Mouse (Mus musculus) lung, embryonic 14.5 days (tissue): ENCODE measurements around the gene Spryd3. TPM values are rescaled to one million over a fixed set of nuclear protein-coding genes. Genes with fewer than 3 reads are reported as not detected.
A peak's percentile ranks its signal among the peaks of the same experiment; 100 is the strongest.

Source experiments
- ATAC-seq: fragments of 200-750 bp; cut with Nextera tagmentation; 2 replicates; pipeline ENCODE4 v1.8.0; 2017; ENCODE audit warnings: mild to moderate bottlenecking, moderate TSS enrichment, moderate library complexity; ENCODE audit not compliant: insufficient read depth
- DNase-seq: peaks from one replicate; pipeline ENCODE4 v3.0.0-alpha.2; 2015
- H3K27ac ChIP-seq: fragments of 300-500 bp; sonication (generic); 2 replicates; pipeline ENCODE4 v1.5.1; 2014; ENCODE audit warnings: low read depth, mild to moderate bottlenecking, moderate library complexity
- H3K27me3 ChIP-seq: fragments of 300-500 bp; sonication (generic); 2 replicates; pipeline ENCODE4 v1.6.1; 2014; ENCODE audit warnings: low read length, control low read depth; ENCODE audit not compliant: insufficient read depth
- H3K36me3 ChIP-seq: fragments of 300-500 bp; sonication (generic); 2 replicates; pipeline ENCODE4 v1.6.1; 2014; ENCODE audit warnings: control low read depth; ENCODE audit not compliant: insufficient read depth
- H3K4me1 ChIP-seq: fragments of 300-500 bp; sonication (generic); 2 replicates; pipeline ENCODE4 v1.6.1; 2014; ENCODE audit warnings: antibody characterized with exemption, control low read depth; ENCODE audit not compliant: insufficient read depth
- H3K4me2 ChIP-seq: fragments of 300-500 bp; sonication (generic); 2 replicates; pipeline ENCODE4 v1.6.1; 2014; ENCODE audit warnings: mild to moderate bottlenecking
- H3K4me3 ChIP-seq: fragments of 300-500 bp; sonication (generic); 2 replicates; pipeline ENCODE4 v1.5.1; 2014; ENCODE audit warnings: low read depth, low read length
- H3K9ac ChIP-seq: fragments of 300-500 bp; sonication (generic); 2 replicates; pipeline ENCODE4 v1.6.1; 2014
- H3K9me3 ChIP-seq: fragments of 300-500 bp; sonication (generic); 2 replicates; pipeline ENCODE4 v1.6.1; 2016; ENCODE audit warnings: low read depth, low read length, control low read depth
- CTCF ChIP-seq: IDR thresholded peaks from 2 replicates; pipeline ENCODE4 v1.5.1; 2016; ENCODE audit warnings: antibody characterized with exemption, low read depth
- WGBS: fragments of 180-500 bp; shearing (Covaris S2); extraction: QIAGEN DNeasy Blood & Tissue Kit; methylation state at CpG from one replicate; pipeline ENCODE4 v1.1.7; 2014; 5-methylcytosine and 5-hydroxymethylcytosine counted together
- polyA plus RNA-seq: library from polyadenylated mRNA; unstranded; fragments of >200 nt; fragmentation: Nextera tagmentation; extraction: Ambion mirVana; gene quantifications from 2 replicates; pipeline ENCODE4 v1.2.1, GENCODE M21; 2014

The Spryd3 gene
- polyA plus RNA-seq, 1 experiment from 2014 or later, result 13.6 TPM

DNA sequence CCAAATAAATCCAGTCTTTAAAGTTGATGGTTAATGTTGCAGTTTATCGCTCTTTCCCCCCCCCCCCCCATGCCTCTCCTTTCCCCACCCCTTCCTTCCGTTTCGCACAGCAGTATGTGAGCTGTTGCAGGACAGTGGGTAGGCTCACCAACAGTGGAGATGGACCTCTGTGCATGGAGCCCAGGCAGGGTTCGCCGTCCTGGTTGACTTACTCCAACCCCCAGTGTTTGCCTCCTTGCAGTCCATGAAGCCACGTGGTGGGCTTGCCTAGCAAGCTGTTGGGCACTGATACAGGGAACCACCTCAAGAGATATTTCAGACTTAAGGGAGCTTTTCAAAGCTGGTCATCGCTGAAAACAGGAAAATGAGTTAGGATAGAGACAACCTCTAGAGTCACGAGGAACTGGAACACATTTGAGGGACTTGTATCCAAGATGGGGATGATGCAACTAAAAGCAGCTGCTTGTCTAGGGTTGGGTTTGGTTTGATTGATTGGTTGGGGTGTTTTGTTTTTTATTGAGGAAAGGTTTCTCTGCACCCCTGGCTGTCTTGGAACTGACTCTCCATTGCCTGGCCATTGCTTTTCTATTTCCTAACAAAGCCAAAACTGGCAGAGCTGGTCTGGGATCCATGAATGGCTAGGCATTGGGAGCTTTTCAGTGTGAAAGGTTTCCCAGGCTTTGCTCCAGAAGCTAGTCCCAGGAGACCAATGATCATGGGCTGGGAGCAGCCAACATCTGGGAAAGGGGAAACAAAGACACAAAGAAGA lies 38.7 kb downstream of the Spryd3 start:
- WGBS, result 64% methylated on average over 8 of the region's 8 CpGs
- DNase-seq (no peak), ATAC-seq (no peak)
- H3K4me1 ChIP-seq, result peaks cover 17% of the 10 kb centered on the region
- H3K9ac ChIP-seq, result no peak overlapping the region
- no peak for TF ChIP-seq CTCF
- H3K27me3 ChIP-seq, result no peaks in the 10 kb centered on the region
- 0 out of 2 replicates have a peak overlapping the region, but pooled peaks have one; percentile 47 for H3K27ac ChIP-seq
- H3K36me3 ChIP-seq, result peaks cover 57% of the 10 kb centered on the region
- H3K4me3 ChIP-seq, result no peak overlapping the region
- H3K4me2 ChIP-seq, result no peak overlapping the region
- H3K9me3 ChIP-seq, result no peaks in the 10 kb centered on the region

- no peaks in the 10 kb centered on the region for H3K9me3 ChIP-seq
- no peak overlapping the region for H3K4me3 ChIP-seq
- no peak overlapping the region for H3K4me2 ChIP-seq
- H3K27ac ChIP-seq, result no peak overlapping the region
- WGBS, result 75% methylated on average over 16 of the region's 16 CpGs
- no peak overlapping the region for H3K9ac ChIP-seq
- TF ChIP-seq CTCF, result no peak
- H3K27me3 ChIP-seq, result no peaks in the 10 kb centered on the region
- peaks cover 4% of the 10 kb centered on the region; the same call in 1 of the 2 replicates for H3K4me1 ChIP-seq
- no peak for DNase-seq
- peaks cover 81% of the 10 kb centered on the region for H3K36me3 ChIP-seq
- ATAC-seq, result no peak
These were observed 41.0 kb downstream of the Spryd3 start for GRCm38 (mm10) chr15:102094988-102095387.

- no peak for TF ChIP-seq CTCF
- WGBS, result 79% methylated on average over 2 of the region's 2 CpGs
- ATAC-seq, result no peak
These were observed 41.9 kb downstream of the Spryd3 start for GRCm38 (mm10) chr15:102094157-102094556.

DNA sequence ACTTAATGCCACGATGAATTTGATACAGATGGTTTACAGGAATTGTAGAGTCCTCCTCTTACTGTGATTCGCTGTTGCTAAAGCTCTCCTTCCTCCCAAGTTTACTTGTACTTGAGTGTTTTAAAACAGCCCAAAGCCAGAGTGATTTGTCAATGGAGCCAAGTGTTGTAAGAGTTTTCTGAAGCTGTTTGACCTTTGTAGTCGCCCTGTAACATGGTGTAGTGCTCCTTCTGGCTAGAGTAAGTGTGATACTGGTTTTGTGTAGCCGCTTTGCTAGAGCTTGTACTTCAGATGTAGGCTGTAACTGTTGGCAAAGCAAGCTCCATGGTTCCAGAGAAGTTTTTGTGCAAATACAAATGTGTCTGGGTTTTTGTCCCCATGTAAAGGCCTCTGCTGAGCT lies 43.8 kb downstream of the Spryd3 start:
- H3K4me2 ChIP-seq, result no peak overlapping the region
- H3K4me1 ChIP-seq, result no peaks in the 10 kb centered on the region
- 84% methylated on average over 4 of the region's 4 CpGs for WGBS
- no peak for TF ChIP-seq CTCF
- no peaks in the 10 kb centered on the region for H3K27me3 ChIP-seq
- H3K36me3 ChIP-seq, result peaks cover 96% of the 10 kb centered on the region
- no peak for ATAC-seq
- no peak for DNase-seq
- H3K9ac ChIP-seq, result no peak overlapping the region
- H3K9me3 ChIP-seq, result no peaks in the 10 kb centered on the region
- no peak overlapping the region for H3K27ac ChIP-seq
- no peak overlapping the region for H3K4me3 ChIP-seq

More at GRCm38 (mm10) chr15:102094157-102094556, 41.9 kb downstream of the Spryd3 start:
- DNase-seq, result no peak
- no peak overlapping the region for H3K4me2 ChIP-seq
- no peaks in the 10 kb centered on the region for H3K9me3 ChIP-seq
- peaks cover 3% of the 10 kb centered on the region; the same call in 1 of the 2 replicates for H3K4me1 ChIP-seq
- H3K27ac ChIP-seq, result no peak overlapping the region
- H3K27me3 ChIP-seq, result no peaks in the 10 kb centered on the region
- H3K9ac ChIP-seq, result no peak overlapping the region
- H3K4me3 ChIP-seq, result no peak overlapping the region
- H3K36me3 ChIP-seq, result peaks cover 89% of the 10 kb centered on the region

GRCm38 (mm10) chr15:102091688-102092087 lies 44.3 kb downstream of the Spryd3 start:
- Histone ChIP-seq H3K4me2 (no peak overlapping the region), H3K4me1 (no peaks in the 10 kb centered on the region), H3K36me3 (peaks cover 100% of the 10 kb centered on the region), H3K27ac (no peak overlapping the region), H3K27me3 (no peaks in the 10 kb centered on the region), H3K9me3 (no peaks in the 10 kb centered on the region), H3K4me3 (no peak overlapping the region), H3K9ac (no peak overlapping the region)
- TF ChIP-seq CTCF, result no peak
- WGBS, result 83% methylated on average over 1 of the region's 1 CpGs
- ATAC-seq (no peak), DNase-seq (no peak)

DNA sequence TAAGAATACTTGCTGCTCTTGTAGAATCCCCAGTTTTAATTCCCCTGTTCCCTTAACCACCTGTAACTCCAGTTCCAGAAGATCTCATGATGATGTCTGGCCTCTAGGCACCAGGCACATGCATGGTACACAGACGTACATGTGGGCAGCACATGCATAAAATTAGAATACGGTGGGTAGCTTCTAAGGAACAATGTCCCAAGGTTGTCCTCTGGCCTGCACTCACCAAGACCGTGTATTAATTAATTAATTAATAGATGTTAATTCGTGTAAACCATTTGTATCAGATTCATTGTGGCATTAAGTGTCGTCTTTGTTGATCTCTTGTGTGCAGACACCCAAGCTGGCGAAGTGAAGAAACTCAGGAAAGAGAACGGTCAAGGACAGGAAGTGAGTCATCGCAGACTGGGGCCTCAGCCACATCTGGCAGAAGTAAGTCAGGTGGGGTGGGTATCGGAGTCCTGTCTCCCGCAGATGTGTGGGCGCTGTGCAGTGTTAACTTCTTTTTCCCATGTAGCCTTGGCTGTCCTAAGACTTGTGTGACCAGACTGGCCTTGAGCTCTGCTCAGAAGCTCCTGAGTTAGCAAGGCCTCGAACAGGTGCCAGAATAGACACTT lies 44.9 kb downstream of the Spryd3 start:
- Histone ChIP-seq H3K4me1 (no peaks in the 10 kb centered on the region), H3K4me2 (no peak overlapping the region), H3K27me3 (no peaks in the 10 kb centered on the region), H3K36me3 (peaks cover 100% of the 10 kb centered on the region), H3K4me3 (no peak overlapping the region), H3K9ac (no peak overlapping the region), H3K27ac (no peak overlapping the region), H3K9me3 (no peaks in the 10 kb centered on the region)
- ATAC-seq (no peak), DNase-seq (peak; percentile 29)
- 75% methylated on average over 12 of the region's 12 CpGs for WGBS
- TF ChIP-seq CTCF, result no peak

DNA sequence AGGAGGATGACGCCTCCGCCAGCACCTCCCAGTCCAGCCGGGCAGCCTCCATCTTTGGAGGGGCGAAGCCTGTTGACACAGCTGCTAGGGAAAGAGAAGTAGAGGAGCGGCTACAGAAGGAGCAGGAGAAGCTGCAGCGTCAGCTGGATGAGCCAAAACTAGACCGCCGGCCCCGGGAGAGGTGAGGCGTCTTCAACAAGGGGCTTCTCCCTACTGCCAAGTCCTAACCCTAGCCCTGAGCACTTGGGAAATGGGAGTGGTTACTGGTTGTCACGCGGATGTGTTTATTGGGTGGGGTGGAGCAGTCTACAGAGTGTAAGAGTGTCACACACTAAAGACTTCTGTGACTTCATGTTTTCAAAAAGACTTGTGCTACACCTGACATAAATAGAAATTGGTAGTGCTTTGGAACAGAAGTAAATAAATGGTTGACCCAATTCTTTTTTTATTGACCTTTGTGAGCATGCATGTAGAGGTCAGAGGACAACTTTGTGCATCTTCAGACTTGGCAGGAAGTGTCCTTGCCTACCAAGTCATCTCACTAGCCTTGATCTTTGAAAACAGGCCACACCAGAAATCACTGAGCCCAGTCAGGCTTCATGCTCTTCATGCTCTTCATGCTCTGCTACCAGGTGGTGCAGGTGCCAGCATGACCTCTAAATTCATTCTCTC lies 46.0 kb downstream of the Spryd3 start:
- no peak for DNase-seq
- H3K36me3 ChIP-seq, result peaks cover 100% of the 10 kb centered on the region
- 68% methylated on average over 12 of the region's 12 CpGs for WGBS

More for the DNA sequence above, 46.0 kb downstream of the Spryd3 start:
- Histone ChIP-seq H3K27me3 (no peaks in the 10 kb centered on the region), H3K9me3 (no peaks in the 10 kb centered on the region), H3K27ac (no peak overlapping the region), H3K4me1 (no peaks in the 10 kb centered on the region), H3K9ac (no peak overlapping the region), H3K4me3 (no peak overlapping the region), H3K4me2 (no peak overlapping the region)
- no peak for TF ChIP-seq CTCF
- ATAC-seq, result no peak
